Mouse (Mus musculus): ENCODE data around the gene Pax1. TPM values are rescaled to one million over a fixed set of nuclear protein-coding genes. Genes with fewer than 3 reads are reported as not detected.

Gene Pax1
- polyA plus RNA-seq, 1 experiment: not detected

DNA sequence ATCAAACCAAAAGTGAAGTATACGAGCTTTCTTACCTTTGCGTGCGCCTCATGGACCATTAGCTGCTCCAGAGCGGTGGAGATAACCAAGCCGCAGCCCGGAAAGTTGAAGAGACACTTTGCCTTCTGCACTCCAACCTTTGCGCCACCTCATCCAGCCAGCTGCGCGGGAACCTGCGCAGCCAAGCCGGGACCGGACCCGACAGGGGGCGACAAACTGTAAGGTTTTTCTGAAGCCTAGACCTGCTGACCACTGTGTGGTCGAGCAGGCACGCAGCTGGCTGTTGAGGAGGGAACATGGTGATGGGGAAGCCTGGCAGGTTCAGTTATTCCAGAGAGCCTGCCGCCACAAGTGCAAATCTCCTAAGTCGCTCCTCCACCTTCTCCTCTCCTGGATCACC is 591 bp downstream of the Pax1 start:
- Histone ChIP-seq H3K27me3 (ENCODE audit: control insufficient read depth) (peaks cover 90% of the 10 kb centered on the region), H3K4me3 (replicated peaks) (no peak overlapping the region), H3K4me1 (ENCODE audit: control insufficient read depth) (no peaks in the 10 kb centered on the region), H3K9me3 (ENCODE audit: control insufficient read depth, low read length) (peaks cover 3% of the 10 kb centered on the region; the same call in 1 of the 2 replicates), H3K36me3 (ENCODE audit: control insufficient read depth) (no peaks in the 10 kb centered on the region)
- TF ChIP-seq GATA1 (IDR thresholded peaks at IDR 0.05; ENCODE audit: low read length) (no peak), TAL1 (IDR thresholded peaks at IDR 0.05; ENCODE audit: low read length) (no peak)

DNA sequence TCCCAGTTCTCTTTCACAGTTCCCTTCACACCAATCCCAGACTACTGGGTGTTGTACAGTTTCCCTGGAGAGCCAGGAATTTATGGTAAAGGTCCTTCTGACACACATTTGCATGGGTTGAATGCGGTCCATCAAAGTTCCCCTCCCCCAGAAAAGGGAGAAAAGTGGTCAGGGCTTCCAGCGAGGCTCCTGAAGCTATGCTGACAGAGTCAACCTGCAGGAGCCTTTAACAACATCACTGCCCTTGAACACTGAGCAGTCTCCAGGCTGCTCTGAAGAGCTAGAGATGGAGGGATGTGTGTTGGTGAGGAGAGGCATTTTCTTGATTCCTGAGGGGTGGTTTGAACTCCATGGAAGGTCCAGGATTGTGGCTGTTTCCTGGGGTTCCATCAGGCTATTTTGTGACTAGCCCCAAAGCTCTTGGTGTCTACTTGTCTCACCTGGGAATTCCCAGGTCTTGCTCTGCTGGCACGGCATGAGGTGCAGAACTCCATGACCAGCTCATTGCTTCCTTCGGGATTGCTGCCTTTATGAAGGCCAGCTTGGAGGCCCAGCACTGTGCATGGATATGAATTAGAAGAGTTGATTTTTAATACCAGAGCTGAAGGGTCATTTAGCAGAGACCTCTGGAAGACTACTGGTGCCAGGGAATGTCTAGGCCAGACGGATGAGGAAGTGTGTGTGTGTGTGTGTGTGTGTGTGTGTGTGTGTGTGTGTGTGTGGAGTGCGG is 1.8 kb downstream of the Pax1 start:
- no peaks in the 10 kb centered on the region for H3K4me1 ChIP-seq (ENCODE audit: control insufficient read depth)
- no peak overlapping the region for H3K4me3 ChIP-seq (replicated peaks)
- H3K36me3 ChIP-seq (ENCODE audit: control insufficient read depth): no peaks in the 10 kb centered on the region
- peaks cover 3% of the 10 kb centered on the region; the same call in 1 of the 2 replicates for H3K9me3 ChIP-seq (ENCODE audit: control insufficient read depth, low read length)
- H3K27me3 ChIP-seq (ENCODE audit: control insufficient read depth): peaks cover 94% of the 10 kb centered on the region
- TF ChIP-seq TAL1 (IDR thresholded peaks at IDR 0.05; ENCODE audit: low read length): no peak
- no peak for TF ChIP-seq GATA1 (IDR thresholded peaks at IDR 0.05; ENCODE audit: low read length)

DNA sequence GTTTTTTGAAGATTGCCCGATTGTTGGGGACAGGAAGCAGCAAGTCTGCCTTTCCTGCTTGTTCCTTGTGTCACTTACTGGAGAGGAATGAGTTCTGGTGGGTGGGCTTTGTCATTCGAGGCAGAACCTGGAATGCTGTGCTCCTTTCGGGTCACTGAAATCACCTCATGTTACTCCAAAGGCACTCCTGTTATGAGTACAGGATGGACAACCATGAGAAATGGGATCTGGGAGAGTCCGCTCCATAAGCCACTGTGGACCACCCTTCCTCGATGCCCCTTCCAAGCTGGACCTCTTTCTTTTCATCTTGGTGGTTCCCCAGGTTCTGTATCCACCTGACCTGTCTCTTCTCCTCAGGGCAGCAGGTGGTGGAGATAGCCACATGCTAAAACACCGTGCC is 2.5 kb downstream of the Pax1 start:
- no peaks in the 10 kb centered on the region for H3K4me1 ChIP-seq (ENCODE audit: control insufficient read depth)
- no peak overlapping the region for H3K4me3 ChIP-seq (replicated peaks)
- peaks cover 92% of the 10 kb centered on the region for H3K27me3 ChIP-seq (ENCODE audit: control insufficient read depth)
- no peaks in the 10 kb centered on the region for H3K36me3 ChIP-seq (ENCODE audit: control insufficient read depth)
- no peak for TF ChIP-seq GATA1 (IDR thresholded peaks at IDR 0.05; ENCODE audit: low read length)
- no peak for TF ChIP-seq TAL1 (IDR thresholded peaks at IDR 0.05; ENCODE audit: low read length)
- peaks cover 3% of the 10 kb centered on the region; the same call in 1 of the 2 replicates for H3K9me3 ChIP-seq (ENCODE audit: control insufficient read depth, low read length)

DNA sequence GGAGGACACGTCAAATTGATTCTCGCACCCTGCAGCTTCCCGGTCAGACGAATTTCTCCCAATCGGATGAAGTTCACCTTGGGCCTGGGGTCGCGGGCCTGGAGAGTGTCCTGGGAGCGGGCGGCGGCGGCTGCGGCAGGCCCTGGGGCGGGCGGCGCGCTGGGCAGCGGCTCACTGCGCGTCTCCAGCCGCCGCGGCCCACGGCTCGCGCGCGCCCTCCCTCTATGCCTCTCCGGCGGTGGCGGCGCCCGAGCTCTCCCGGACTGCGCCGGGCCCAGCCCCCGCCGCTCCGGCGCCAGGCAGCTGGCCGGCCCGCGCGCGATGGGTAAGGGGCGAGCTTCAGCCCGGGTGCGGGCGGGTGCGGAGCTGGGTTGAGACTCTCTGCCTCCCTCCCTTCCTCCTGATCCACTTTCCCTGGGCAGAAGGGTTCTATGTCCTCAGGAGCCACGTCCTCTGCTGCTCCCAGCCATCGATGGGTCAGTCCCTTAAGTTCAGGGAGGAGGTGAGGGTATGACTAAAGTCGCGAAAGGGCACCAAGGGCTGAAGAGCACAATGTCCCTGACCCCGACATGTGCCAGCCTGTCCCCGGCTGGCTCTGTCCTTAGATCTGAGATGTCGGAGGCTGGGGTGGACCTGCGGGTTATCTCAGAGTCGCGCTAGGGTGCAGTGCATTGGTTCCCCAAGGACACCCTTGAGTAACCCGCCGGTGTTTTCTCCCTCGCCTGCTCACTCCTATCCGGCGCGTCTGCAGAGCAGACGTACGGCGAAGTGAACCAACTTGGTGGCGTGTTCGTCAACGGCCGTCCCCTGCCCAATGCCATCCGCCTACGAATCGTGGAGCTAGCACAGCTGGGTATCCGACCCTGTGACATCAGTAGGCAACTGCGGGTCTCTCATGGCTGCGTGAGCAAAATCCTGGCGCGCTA is 3.5 kb downstream of the Pax1 start:
- no peak for TF ChIP-seq TAL1 (IDR thresholded peaks at IDR 0.05; ENCODE audit: low read length)
- no peak for TF ChIP-seq GATA1 (IDR thresholded peaks at IDR 0.05; ENCODE audit: low read length)
- no peak overlapping the region for H3K4me3 ChIP-seq (replicated peaks)
- H3K4me1 ChIP-seq (ENCODE audit: control insufficient read depth): no peaks in the 10 kb centered on the region
- peaks cover 3% of the 10 kb centered on the region; the same call in 1 of the 2 replicates for H3K9me3 ChIP-seq (ENCODE audit: control insufficient read depth, low read length)
- H3K36me3 ChIP-seq (ENCODE audit: control insufficient read depth): no peaks in the 10 kb centered on the region
- H3K27me3 ChIP-seq (ENCODE audit: control insufficient read depth): peaks cover 92% of the 10 kb centered on the region

DNA sequence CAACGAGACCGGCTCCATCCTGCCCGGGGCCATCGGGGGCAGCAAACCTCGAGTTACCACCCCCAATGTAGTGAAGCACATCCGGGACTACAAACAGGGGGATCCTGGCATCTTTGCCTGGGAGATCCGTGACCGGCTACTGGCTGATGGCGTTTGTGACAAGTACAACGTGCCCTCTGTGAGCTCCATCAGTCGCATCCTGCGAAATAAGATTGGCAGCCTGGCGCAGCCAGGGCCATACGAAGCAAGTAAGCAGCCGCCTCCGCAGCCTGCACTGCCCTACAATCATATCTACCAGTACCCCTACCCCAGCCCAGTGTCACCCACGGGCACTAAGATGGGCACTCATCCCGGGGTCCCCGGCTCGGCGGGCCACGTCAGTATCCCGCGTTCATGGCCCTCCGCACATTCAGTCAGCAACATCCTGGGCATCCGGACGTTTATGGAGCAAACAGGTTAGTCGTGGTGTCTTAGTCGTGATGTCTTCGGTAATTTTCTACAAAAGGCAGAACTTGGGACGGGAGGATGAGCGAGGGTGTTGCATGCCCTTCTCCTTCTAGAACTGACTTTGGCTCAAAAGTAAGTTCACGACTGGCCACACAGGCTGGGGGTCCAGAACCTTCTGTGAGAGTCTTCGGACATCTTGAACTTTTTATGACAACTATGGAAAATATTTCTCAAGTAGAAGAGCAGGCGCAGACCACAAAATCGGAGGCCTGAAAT is 4.3 kb downstream of the Pax1 start:
- Histone ChIP-seq H3K9me3 (ENCODE audit: control insufficient read depth, low read length) (peaks cover 3% of the 10 kb centered on the region; the same call in 1 of the 2 replicates), H3K4me1 (ENCODE audit: control insufficient read depth) (no peaks in the 10 kb centered on the region), H3K36me3 (ENCODE audit: control insufficient read depth) (no peaks in the 10 kb centered on the region), H3K27me3 (ENCODE audit: control insufficient read depth) (peaks cover 92% of the 10 kb centered on the region), H3K4me3 (replicated peaks) (no peak overlapping the region)
- TF ChIP-seq TAL1 (IDR thresholded peaks at IDR 0.05; ENCODE audit: low read length) (no peak), GATA1 (IDR thresholded peaks at IDR 0.05; ENCODE audit: low read length) (no peak)

DNA sequence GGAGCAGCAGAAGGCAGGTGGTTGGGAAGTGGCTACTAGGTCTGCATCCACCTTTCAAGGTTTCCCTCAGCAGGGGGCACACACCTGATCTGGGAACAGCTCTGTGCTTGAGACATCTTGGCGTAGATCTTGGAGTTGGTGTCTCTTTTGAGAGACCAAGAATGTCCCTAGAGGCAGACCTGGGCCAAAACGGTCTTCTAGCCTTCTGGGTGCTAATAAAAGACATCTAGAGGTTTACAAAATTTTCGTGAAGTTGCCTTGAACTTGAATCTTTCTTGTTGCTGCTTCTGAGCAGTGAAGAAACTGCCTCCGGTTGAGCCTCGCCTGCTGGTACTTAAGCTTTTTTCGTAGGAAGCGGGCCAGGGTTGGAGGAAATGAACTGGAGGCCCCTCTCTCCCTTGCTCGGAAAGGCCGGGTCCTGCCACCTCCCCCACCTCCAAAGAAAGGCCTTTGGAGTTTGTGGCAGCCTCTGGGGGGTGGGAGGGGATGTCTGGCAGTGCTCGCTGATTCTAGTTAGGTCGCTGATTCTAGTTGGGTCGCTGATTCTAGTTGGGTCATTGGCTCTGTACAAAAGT is 5.6 kb downstream of the Pax1 start:
- Histone ChIP-seq H3K4me1 (ENCODE audit: control insufficient read depth) (no peaks in the 10 kb centered on the region), H3K4me3 (replicated peaks) (no peak overlapping the region), H3K9me3 (ENCODE audit: control insufficient read depth, low read length) (peaks cover 3% of the 10 kb centered on the region; the same call in 1 of the 2 replicates), H3K27me3 (ENCODE audit: control insufficient read depth) (peaks cover 90% of the 10 kb centered on the region), H3K36me3 (ENCODE audit: control insufficient read depth) (no peaks in the 10 kb centered on the region)
- TF ChIP-seq TAL1 (IDR thresholded peaks at IDR 0.05; ENCODE audit: low read length) (no peak), GATA1 (IDR thresholded peaks at IDR 0.05; ENCODE audit: low read length) (no peak)

DNA sequence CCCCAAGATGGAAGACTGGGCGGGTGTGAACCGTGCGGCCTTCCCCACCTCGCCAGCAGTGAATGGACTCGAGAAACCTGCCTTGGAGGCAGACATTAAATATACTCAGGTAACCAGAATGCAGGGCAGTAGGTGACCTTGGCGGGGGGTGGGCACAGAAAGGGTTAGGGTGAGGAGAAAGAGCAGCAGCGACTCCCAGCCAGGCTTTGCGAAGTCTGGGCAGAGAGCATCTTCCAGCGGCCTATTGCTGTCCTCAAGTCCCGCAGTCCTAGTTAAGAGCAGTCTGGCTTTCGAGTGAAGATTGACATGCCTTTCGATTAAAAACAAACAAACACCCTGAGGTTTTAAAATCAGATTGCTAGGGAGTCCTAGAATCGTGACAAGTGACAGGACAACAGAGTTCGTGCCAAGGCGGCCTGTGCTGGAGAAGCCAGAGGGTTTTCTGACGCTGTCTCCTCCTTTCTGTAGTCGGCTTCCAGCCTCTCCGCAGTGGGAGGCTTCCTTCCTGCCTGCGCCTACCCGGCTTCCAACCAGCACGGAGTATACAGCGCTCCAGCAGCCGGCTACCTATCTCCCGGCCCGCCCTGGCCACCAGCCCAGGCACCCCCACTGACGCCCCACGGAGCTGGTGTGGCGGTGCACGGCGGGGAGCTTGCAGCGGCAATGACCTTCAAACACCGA is 6.3 kb downstream of the Pax1 start:
- H3K27me3 ChIP-seq (ENCODE audit: control insufficient read depth): peaks cover 89% of the 10 kb centered on the region

DNA sequence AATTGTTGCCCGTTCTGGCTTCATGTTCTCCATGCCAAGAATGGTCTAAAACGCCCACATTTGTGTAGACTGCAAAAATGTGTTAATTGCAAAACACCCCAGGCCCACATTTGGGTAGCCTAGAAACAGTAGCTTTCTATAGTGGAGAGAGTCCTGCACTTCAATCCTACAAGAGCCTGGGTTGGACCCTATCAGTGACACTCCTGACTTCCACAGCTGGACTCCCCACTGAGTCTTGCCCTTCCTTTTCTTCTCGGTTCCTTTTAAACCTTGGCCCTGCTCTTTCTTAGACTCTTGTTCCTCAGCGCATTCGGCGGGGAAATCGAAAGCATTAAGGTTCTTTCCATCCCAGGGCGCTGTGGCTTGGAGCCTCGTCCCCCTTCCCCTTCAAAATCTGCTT is 7.8 kb downstream of the Pax1 start:
- peaks cover 90% of the 10 kb centered on the region for H3K27me3 ChIP-seq (ENCODE audit: control insufficient read depth)

More for the DNA sequence above, 6.3 kb downstream of the Pax1 start:
- Histone ChIP-seq H3K36me3 (ENCODE audit: control insufficient read depth) (no peaks in the 10 kb centered on the region), H3K4me3 (replicated peaks) (no peak overlapping the region), H3K4me1 (ENCODE audit: control insufficient read depth) (no peaks in the 10 kb centered on the region), H3K9me3 (ENCODE audit: control insufficient read depth, low read length) (peaks cover 3% of the 10 kb centered on the region; the same call in 1 of the 2 replicates)
- TF ChIP-seq TAL1 (IDR thresholded peaks at IDR 0.05; ENCODE audit: low read length): no peak
- no peak for TF ChIP-seq GATA1 (IDR thresholded peaks at IDR 0.05; ENCODE audit: low read length)

More for the DNA sequence above, 7.8 kb downstream of the Pax1 start:
- H3K9me3 ChIP-seq (ENCODE audit: control insufficient read depth, low read length): peaks cover 3% of the 10 kb centered on the region; the same call in 1 of the 2 replicates
- H3K4me3 ChIP-seq (replicated peaks): no peak overlapping the region
- TF ChIP-seq TAL1 (IDR thresholded peaks at IDR 0.05; ENCODE audit: low read length): no peak
- no peak for TF ChIP-seq GATA1 (IDR thresholded peaks at IDR 0.05; ENCODE audit: low read length)
- no peaks in the 10 kb centered on the region for H3K4me1 ChIP-seq (ENCODE audit: control insufficient read depth)
- no peaks in the 10 kb centered on the region for H3K36me3 ChIP-seq (ENCODE audit: control insufficient read depth)

Measured in erythroblast, embryonic 14.5 days (primary cell).